In the genomic region with DNA sequence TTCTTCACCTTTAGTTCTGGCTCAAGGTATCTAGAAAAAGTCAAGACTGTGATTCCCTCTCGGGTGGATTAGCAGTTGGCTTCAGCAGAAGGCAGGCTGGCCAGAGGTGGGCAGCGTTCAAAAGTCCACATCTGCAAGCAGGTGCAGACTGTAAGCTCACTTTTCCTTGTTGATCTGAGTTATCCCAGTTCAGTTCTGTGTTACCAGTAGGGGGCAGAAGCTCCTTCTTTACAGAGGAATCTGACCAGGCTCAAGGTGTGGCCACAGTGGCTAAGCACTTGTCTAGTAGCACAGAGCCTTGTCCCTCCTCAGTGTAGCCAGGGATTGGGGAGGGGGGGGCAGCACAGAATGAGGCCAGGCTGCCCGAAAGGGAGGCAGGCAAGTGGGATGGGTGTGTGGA, we compare ENCODE assay signal across 8 mouse cellular contexts. TPM values are rescaled to one million over a fixed set of nuclear protein-coding genes. Genes with fewer than 3 reads are reported as not detected.
DNase-seq lines count a peak whose midpoint lies in the region; ATAC-seq and TF ChIP-seq lines count a peak whose summit lies in the region.

No protein-coding gene starts in this region.

- H3K36me3 ChIP-seq in heart, embryonic 12.5 days, result peaks cover 93% of the 10 kb centered on the region
- peaks cover 84% of the 10 kb centered on the region for H3K36me3 ChIP-seq in kidney, embryonic 16.5 days (ENCODE audit: insufficient read depth, low read length)

- peak; percentile 63 for TF ChIP-seq CTCF in bone marrow, adult 2 months (IDR thresholded peaks at IDR 0.05; ENCODE audit: control insufficient read depth, insufficient read depth, low read length)

- H3K4me2 ChIP-seq in heart, embryonic 12.5 days, result no peak overlapping the region
- no peak overlapping the region for H3K4me2 ChIP-seq in kidney, embryonic 16.5 days (replicated peaks; ENCODE audit: low read depth, low read length)

- no peak for TF ChIP-seq POLR2A in bone marrow, adult 2 months (IDR thresholded peaks at IDR 0.05; ENCODE audit: borderline replicate concordance, control insufficient read depth, low read depth, low read length)

- H3K4me1 ChIP-seq in heart, embryonic 12.5 days (replicated peaks), result peaks cover 39% of the 10 kb centered on the region
- peaks cover 2% of the 10 kb centered on the region for H3K4me1 ChIP-seq in bone marrow, adult 2 months (ENCODE audit: control insufficient read depth, insufficient read depth, low read length)
- no peaks in the 10 kb centered on the region for H3K4me1 ChIP-seq in kidney, embryonic 16.5 days (ENCODE audit: insufficient read depth, low read length)

- no peak overlapping the region for H3K9ac ChIP-seq in heart, embryonic 12.5 days
- H3K9ac ChIP-seq in kidney, embryonic 16.5 days (replicated peaks; ENCODE audit: low read length), result no peak overlapping the region

- H3K27ac ChIP-seq in heart, embryonic 12.5 days (ENCODE audit: poor library complexity, severe bottlenecking), result no peak overlapping the region
- no peak overlapping the region for H3K27ac ChIP-seq in bone marrow, adult 2 months (ENCODE audit: control insufficient read depth, insufficient read depth, low read depth, low read length, poor library complexity)
- no peak overlapping the region for H3K27ac ChIP-seq in kidney, embryonic 16.5 days (ENCODE audit: low read length)

- 65% methylated on average over 3 of the region's 3 CpGs for WGBS in heart, embryonic 12.5 days
- WGBS in bone marrow, adult 2 months, result 67% methylated on average over 3 of the region's 3 CpGs
- WGBS in kidney, embryonic 16.5 days, result 59% methylated on average over 3 of the region's 3 CpGs

- H3K4me3 ChIP-seq in heart, embryonic 12.5 days, result no peak overlapping the region
- no peak overlapping the region for H3K4me3 ChIP-seq in bone marrow, adult 2 months (replicated peaks; ENCODE audit: control insufficient read depth, low read depth, low read length)
- no peak overlapping the region for H3K4me3 ChIP-seq in kidney, embryonic 16.5 days (ENCODE audit: low read length)

- H3K9me3 ChIP-seq in heart, embryonic 12.5 days (replicated peaks), result no peaks in the 10 kb centered on the region
- H3K9me3 ChIP-seq in kidney, embryonic 16.5 days (ENCODE audit: low read length), result no peaks in the 10 kb centered on the region

- no peaks in the 10 kb centered on the region for H3K27me3 ChIP-seq in heart, embryonic 12.5 days (replicated peaks)
- no peaks in the 10 kb centered on the region for H3K27me3 ChIP-seq in kidney, embryonic 16.5 days (ENCODE audit: insufficient read depth, low read length)

- no peak for ATAC-seq in heart, embryonic 12.5 days (ENCODE audit: insufficient number of reproducible peaks, low FRiP score)
- peak; percentile 35 for ATAC-seq in kidney, embryonic 16.5 days (ENCODE audit: low FRiP score, low TSS enrichment)

- peak; percentile 97 for DNase-seq in heart, adult 11 months
- peak; percentile 72 to 74 for DNase-seq in B cell, adult 2 months
- peak; percentile 55 for DNase-seq in gastrocnemius, postnatal 10 days
- DNase-seq in lung, postnatal 25 days (ENCODE audit: low spot score), result peak; percentile 88
- peak; percentile 56 for DNase-seq in thymus, postnatal 14 days

RNA-seq across cellular contexts. Expression of gene Sh2b3, which starts 22.4 kb away (rescaled TPM):
- 22.6 and 24.9 TPM in 2 replicates for polyA plus RNA-seq in heart, embryonic 12.5 days (2016; fragmentation: Nextera tagmentation; extraction: Ambion mirVana)
- 17.1 and 36.8 TPM in 2 replicates for polyA plus RNA-seq in bone marrow, adult 2 months (2011; ENCODE audit: insufficient read depth, insufficient read length, low replicate concordance, missing spikeins)
- total RNA-seq in gastrocnemius, postnatal 10 days (2021), result 10 to 100 TPM; 18.3 to 22.5 TPM
- polyA plus RNA-seq in kidney, embryonic 16.5 days (2015; fragmentation: Nextera tagmentation; extraction: Ambion mirVana), result 17.4 and 17.8 TPM in 2 replicates

RNA-seq across cellular contexts. Expression of gene Pheta1, which starts 33.7 kb away (rescaled TPM):
- polyA plus RNA-seq in heart, embryonic 12.5 days (2016; fragmentation: Nextera tagmentation; extraction: Ambion mirVana), result 17.1 and 17.8 TPM in 2 replicates
- 2.6 and 6.7 TPM in 2 replicates for polyA plus RNA-seq in bone marrow, adult 2 months (2011; ENCODE audit: insufficient read depth, insufficient read length, low replicate concordance, missing spikeins)
- total RNA-seq in gastrocnemius, postnatal 10 days (2021), result 1 to 10 TPM; 6.4 to 7.6 TPM
- polyA plus RNA-seq in kidney, embryonic 16.5 days (2015; fragmentation: Nextera tagmentation; extraction: Ambion mirVana), result 28.9 and 33.2 TPM in 2 replicates
